Mouse (Mus musculus): ENCODE results near the gene Ccdc86. TPM values are rescaled to one million over a fixed set of nuclear protein-coding genes. Genes with fewer than 3 reads are reported as not detected.
A peak's percentile ranks its signal among the peaks of the same experiment; 100 is the strongest.

Ccdc86 gene
- polyA plus RNA-seq, 1 experiment, result 25.4 TPM

DNA sequence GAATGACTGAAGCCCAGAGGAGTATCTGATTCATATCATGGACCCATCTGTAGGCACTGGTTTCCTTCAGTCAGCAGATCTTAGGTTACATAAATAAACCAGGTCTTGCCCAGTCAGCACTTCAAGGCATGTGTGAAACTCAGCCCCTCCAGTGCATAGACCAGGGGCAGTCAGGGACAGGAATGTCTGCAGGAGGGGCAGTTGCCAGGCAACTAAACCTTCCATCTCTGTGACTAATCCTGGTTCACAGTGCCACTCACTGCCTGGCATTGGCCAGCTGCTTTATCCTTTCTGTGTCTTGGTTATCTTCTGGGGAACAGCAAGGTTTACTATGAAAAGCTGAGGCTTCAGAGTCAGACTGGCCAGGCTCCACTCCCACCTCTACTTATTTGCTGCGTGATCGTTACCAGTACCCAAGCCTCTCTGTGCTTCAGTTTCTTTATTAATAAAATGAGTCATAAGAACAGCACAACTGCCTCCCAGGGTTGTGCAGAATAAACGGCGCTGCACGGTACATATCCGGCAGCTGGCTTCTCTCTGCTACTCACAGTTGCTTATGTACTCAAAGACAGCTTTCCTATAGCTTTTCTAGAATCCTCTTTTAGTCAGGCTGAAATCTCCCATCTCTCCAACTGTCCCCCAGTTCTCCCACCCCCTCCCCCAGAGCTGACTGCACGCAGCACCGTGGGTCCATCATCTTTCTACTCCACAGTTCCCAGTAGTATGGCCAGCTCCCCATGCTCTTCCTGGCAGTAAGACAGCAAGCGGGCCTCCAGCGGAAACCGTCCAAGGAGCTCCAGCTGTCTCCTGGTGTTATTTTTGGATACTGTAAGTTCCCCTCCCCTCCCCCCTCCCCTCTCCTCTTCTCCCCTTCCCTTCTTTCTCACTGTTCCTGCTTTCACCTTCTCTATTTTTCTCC, 3.2 kb upstream of the Ccdc86 start:
- Histone ChIP-seq H3K4me3 (replicated peaks) (no peak overlapping the region), H3K36me3 (replicated peaks; ENCODE audit: low read length) (no peaks in the 10 kb centered on the region), H3K4me1 (peaks cover 30% of the 10 kb centered on the region), H3K9me3 (no peaks in the 10 kb centered on the region), H3K27me3 (replicated peaks) (peaks cover 31% of the 10 kb centered on the region)
- no peak for TF ChIP-seq GATA1 (IDR thresholded peaks at IDR 0.05; ENCODE audit: borderline replicate concordance, low read length)
- no peak for TF ChIP-seq FLI1 (IDR thresholded peaks at IDR 0.05; ENCODE audit: low read length)

DNA sequence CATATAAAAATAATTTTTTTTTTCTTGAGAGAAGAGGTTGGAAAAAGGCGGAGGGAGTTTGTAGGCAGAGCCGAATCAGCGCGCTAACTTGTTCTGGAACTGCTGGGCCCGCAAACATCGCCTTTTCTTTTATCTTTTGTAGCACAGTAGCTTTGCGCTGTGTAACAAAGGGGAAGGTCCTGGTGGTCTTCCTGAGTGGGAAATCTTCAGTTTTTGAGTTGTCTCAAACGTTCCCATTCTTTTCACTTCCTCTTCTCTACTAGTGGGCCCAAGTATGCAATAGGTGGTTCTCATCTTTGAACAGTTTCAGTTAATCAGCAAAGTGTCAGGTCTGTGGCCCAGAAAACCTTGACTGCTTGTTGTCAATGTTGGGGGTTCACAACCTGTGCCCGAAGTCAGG, 492 bp upstream of the Ccdc86 start:
- H3K36me3 ChIP-seq (replicated peaks; ENCODE audit: low read length), result peaks cover 18% of the 10 kb centered on the region
- no peak for TF ChIP-seq FLI1 (IDR thresholded peaks at IDR 0.05; ENCODE audit: low read length)
- no peak for TF ChIP-seq GATA1 (IDR thresholded peaks at IDR 0.05; ENCODE audit: borderline replicate concordance, low read length)
- H3K9me3 ChIP-seq, result no peaks in the 10 kb centered on the region
- peaks cover 48% of the 10 kb centered on the region for H3K4me1 ChIP-seq
- H3K4me3 ChIP-seq (replicated peaks), result peak overlapping the region; percentile 92
- peaks cover 22% of the 10 kb centered on the region for H3K27me3 ChIP-seq (replicated peaks)

DNA sequence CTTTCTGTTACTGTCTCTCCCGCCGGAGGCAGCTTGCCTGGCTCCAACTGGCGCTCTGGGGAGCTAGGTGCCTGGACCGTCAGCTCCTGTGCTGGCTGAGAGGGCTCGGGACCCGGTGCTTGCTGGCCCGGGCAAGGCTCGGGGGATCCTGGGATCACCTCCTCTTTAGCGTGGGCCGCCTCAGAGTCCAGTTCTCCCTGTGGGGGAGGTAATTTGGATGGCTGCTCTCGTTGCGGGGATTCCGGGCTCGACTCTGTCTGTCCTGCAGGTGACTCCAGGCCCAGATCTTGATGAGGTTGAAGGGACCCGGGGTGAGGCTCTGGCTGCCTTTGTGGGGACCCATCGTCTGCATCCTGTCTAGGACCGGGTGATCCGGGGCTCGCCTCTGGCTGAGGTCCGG, 650 bp downstream of the Ccdc86 start:
- Histone ChIP-seq H3K4me1 (peaks cover 57% of the 10 kb centered on the region), H3K9me3 (no peaks in the 10 kb centered on the region)
- TF ChIP-seq FLI1 (IDR thresholded peaks at IDR 0.05; ENCODE audit: low read length), result no peak
- no peak for TF ChIP-seq GATA1 (IDR thresholded peaks at IDR 0.05; ENCODE audit: borderline replicate concordance, low read length)

DNA sequence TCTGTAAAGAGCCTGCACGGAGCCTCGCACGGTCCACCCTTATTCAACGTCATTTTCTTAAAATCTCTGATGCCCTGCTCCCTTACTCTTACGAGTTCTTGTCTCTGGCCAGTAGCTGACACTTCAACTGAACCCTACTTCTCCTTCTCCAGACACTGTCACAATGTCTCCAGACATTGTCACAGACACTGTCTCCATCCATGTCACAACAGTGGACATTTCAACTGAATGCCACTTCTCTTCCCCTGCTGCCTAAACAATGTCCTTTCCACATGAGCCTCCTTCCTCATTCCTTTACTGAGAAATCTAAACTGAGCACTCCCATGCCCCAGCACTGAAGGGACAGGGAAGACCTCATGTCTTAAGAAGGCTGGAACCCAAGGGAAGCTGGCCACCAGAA, 1.8 kb downstream of the Ccdc86 start:
- Histone ChIP-seq H3K27me3 (replicated peaks) (peaks cover 5% of the 10 kb centered on the region), H3K4me1 (peaks cover 52% of the 10 kb centered on the region), H3K4me3 (replicated peaks) (peak overlapping the region; percentile 95), H3K9me3 (no peaks in the 10 kb centered on the region), H3K36me3 (replicated peaks; ENCODE audit: low read length) (peaks cover 41% of the 10 kb centered on the region)
- TF ChIP-seq FLI1 (IDR thresholded peaks at IDR 0.05; ENCODE audit: low read length) (no peak), GATA1 (IDR thresholded peaks at IDR 0.05; ENCODE audit: borderline replicate concordance, low read length) (no peak)

More for the DNA sequence above, 650 bp downstream of the Ccdc86 start:
- H3K4me3 ChIP-seq (replicated peaks), result peak overlapping the region; percentile 95
- peaks cover 29% of the 10 kb centered on the region for H3K36me3 ChIP-seq (replicated peaks; ENCODE audit: low read length)
- peaks cover 14% of the 10 kb centered on the region for H3K27me3 ChIP-seq (replicated peaks)

DNA sequence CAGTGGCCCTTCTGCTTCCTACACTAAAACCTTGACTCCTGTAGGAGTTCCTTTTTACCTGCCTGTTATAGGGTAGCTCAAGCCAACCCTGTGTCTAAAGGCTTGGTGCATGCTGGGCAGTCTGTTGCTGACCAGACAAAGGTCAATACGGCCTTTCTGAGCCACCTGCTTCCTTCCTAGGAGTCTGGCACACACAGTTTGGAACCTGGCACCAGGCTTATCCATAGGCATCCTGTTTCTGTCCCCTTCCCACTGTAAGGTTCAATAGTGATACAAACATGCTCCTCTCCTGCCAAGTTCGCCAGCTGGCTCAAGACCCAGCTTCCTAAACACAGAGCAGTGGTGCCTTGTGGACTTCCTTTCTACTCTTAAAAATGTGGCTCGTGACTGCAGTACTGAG, 2.6 kb downstream of the Ccdc86 start:
- H3K36me3 ChIP-seq (replicated peaks; ENCODE audit: low read length), result peaks cover 48% of the 10 kb centered on the region
- H3K4me3 ChIP-seq (replicated peaks), result peak overlapping the region; percentile 95
- TF ChIP-seq GATA1 (IDR thresholded peaks at IDR 0.05; ENCODE audit: borderline replicate concordance, low read length), result no peak
- no peak for TF ChIP-seq FLI1 (IDR thresholded peaks at IDR 0.05; ENCODE audit: low read length)
- H3K9me3 ChIP-seq, result no peaks in the 10 kb centered on the region
- peaks cover 45% of the 10 kb centered on the region for H3K4me1 ChIP-seq
- peaks cover 2% of the 10 kb centered on the region for H3K27me3 ChIP-seq (replicated peaks)

DNA sequence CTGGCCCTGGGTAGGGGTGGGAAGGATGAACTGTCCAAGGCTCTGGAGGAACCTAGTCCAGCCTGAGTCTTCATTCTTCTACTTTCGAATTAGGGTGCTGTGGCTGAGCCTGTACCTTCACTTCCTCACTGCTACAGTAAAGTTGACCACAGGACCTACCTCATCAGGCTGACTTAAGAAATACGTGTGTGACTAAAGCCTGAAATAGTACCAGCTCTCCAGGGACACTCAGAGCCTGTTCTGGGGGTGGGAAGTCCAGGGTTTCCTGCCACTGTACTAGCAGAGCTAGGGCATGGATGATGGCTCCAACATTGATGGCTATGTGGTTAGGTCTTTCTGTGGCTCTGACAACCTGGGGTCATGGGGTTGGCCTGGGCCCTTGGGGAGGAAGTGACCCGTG, 5.1 kb downstream of the Ccdc86 start:
- Histone ChIP-seq H3K4me1 (peaks cover 41% of the 10 kb centered on the region), H3K4me3 (replicated peaks) (no peak overlapping the region), H3K36me3 (replicated peaks; ENCODE audit: low read length) (peaks cover 61% of the 10 kb centered on the region), H3K9me3 (no peaks in the 10 kb centered on the region), H3K27me3 (replicated peaks) (no peaks in the 10 kb centered on the region)
- TF ChIP-seq GATA1 (IDR thresholded peaks at IDR 0.05; ENCODE audit: borderline replicate concordance, low read length) (no peak), FLI1 (IDR thresholded peaks at IDR 0.05; ENCODE audit: low read length) (no peak)

DNA sequence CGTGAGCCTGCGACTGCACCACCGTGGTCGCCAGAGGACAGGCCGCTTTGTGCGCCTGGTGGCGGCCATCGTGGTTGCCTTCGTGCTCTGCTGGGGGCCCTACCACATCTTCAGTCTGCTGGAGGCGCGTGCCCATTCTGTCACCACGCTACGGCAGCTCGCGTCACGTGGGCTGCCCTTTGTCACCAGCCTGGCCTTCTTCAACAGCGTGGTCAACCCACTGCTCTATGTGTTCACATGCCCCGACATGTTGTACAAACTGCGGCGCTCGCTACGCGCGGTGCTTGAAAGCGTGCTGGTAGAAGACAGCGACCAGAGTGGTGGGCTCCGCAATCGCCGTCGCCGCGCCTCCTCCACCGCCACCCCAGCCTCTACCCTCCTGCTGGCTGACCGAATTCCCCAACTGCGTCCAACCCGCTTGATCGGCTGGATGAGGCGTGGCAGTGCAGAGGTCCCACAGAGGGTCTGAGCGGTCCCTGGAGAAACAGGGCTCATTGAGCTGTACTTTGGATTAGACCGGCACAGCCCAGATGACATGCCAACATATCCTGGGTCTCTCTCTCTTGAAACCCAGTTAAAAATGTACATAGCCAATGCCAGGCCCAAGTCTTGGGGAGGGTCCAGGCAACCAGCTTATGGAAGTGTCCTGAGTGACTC, 8.1 kb downstream of the Ccdc86 start:
- H3K36me3 ChIP-seq (replicated peaks; ENCODE audit: low read length), result peaks cover 53% of the 10 kb centered on the region
- no peak for TF ChIP-seq GATA1 (IDR thresholded peaks at IDR 0.05; ENCODE audit: borderline replicate concordance, low read length)
- TF ChIP-seq FLI1 (IDR thresholded peaks at IDR 0.05; ENCODE audit: low read length), result no peak
- peaks cover 18% of the 10 kb centered on the region for H3K27me3 ChIP-seq (replicated peaks)
- H3K4me1 ChIP-seq, result peaks cover 29% of the 10 kb centered on the region
- no peak overlapping the region for H3K4me3 ChIP-seq (replicated peaks)
- peaks cover 4% of the 10 kb centered on the region; the same call in 1 of the 2 replicates for H3K9me3 ChIP-seq

DNA sequence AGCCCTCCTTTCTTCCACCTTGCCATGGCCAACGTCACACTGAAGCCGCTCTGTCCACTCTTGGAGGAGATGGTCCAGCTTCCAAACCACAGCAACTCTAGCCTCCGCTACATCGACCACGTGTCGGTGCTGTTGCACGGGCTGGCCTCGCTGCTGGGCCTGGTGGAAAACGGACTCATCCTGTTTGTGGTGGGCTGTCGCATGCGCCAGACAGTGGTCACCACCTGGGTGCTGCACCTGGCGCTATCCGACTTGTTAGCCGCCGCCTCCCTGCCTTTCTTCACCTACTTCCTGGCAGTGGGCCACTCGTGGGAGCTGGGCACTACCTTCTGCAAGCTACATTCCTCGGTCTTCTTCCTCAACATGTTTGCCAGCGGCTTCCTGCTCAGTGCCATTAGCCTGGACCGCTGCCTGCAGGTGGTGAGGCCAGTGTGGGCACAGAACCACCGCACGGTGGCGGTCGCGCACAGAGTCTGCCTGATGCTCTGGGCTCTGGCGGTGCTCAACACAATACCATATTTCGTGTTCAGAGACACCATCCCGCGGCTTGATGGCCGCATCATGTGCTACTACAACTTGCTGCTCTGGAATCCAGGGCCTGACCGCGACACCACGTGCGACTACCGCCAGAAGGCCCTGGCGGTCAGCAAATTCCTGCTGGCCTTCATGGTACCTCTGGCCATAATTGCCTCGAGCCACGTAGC, 8.8 kb downstream of the Ccdc86 start:
- TF ChIP-seq GATA1 (IDR thresholded peaks at IDR 0.05; ENCODE audit: borderline replicate concordance, low read length) (no peak), FLI1 (IDR thresholded peaks at IDR 0.05; ENCODE audit: low read length) (no peak)
- Histone ChIP-seq H3K4me1 (peaks cover 28% of the 10 kb centered on the region), H3K4me3 (replicated peaks) (no peak overlapping the region), H3K9me3 (peaks cover 5% of the 10 kb centered on the region; the same call in 1 of the 2 replicates), H3K36me3 (replicated peaks; ENCODE audit: low read length) (peaks cover 50% of the 10 kb centered on the region), H3K27me3 (replicated peaks) (peaks cover 18% of the 10 kb centered on the region)

DNA sequence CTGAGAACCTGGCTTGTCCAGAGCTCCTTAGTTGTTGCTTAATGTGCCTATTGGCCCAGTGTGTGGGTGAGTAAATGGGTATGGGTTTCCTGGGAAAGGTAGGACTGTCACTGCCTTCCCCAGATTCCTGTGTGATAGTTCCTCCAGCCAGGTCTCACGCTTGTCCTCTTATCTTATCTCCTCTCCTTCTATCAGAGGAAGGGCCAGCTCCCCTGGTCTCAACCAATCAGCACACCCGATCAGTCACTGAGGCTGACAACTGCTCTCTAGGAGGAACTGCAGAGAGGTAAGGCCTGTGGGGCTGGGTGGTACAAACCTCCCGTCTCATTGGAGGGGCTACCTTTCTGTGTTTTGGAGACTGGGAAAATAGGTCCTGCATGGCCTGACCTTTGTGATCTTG, 10.3 kb downstream of the Ccdc86 start:
- peaks cover 26% of the 10 kb centered on the region for H3K27me3 ChIP-seq (replicated peaks)
- H3K9me3 ChIP-seq, result peaks cover 5% of the 10 kb centered on the region; the same call in 1 of the 2 replicates
- TF ChIP-seq GATA1 (IDR thresholded peaks at IDR 0.05; ENCODE audit: borderline replicate concordance, low read length), result no peak
- no peak for TF ChIP-seq FLI1 (IDR thresholded peaks at IDR 0.05; ENCODE audit: low read length)
- peaks cover 35% of the 10 kb centered on the region for H3K36me3 ChIP-seq (replicated peaks; ENCODE audit: low read length)
- H3K4me1 ChIP-seq, result peaks cover 17% of the 10 kb centered on the region
- no peak overlapping the region for H3K4me3 ChIP-seq (replicated peaks)

All from megakaryocyte, embryonic 14.5 days (primary cell).